Mouse (Mus musculus) lung, adult 2 months (tissue): Measurements from ENCODE around the gene Gm49601.

ENCODE experiments used
- CTCF ChIP-seq: fragments of 200-500 bp; IDR thresholded peaks from 2 replicates; pipeline ENCODE4 v1.5.1; 2011; ENCODE audit warnings: mild to moderate bottlenecking, low read length, control low read depth; ENCODE audit not compliant: insufficient read depth
- POLR2A ChIP-seq: fragments of 200-500 bp; IDR thresholded peaks from 2 replicates; pipeline ENCODE4 v1.6.1; 2011; ENCODE audit warnings: low read depth, mild to moderate bottlenecking, control low read depth, low read length, borderline replicate concordance; ENCODE audit errors: extremely low read depth

- TF ChIP-seq CTCF (no peak), POLR2A (no peak)
Measured at GRCm38 (mm10) chr16:18645329-18645728, 19.1 kb upstream of the Gm49601 start.
